Mouse (Mus musculus) heart, postnatal 0 days (tissue): ENCODE data around the gene BC048403.

Source experiments
- CTCF ChIP-seq: IDR thresholded peaks from 2 replicates; pipeline ENCODE4 v1.5.1; 2016; ENCODE audit warnings: antibody characterized with exemption, control low read depth, low read depth
- EP300 ChIP-seq: IDR thresholded peaks from 2 replicates; pipeline ENCODE4 v1.6.1; 2016; ENCODE audit warnings: antibody characterized with exemption, low read depth

- no peak for TF ChIP-seq CTCF
- no peak for TF ChIP-seq EP300
Observed at GRCm38 (mm10) chr10:121800041-121800440, 60.3 kb downstream of the BC048403 start.
